Mouse (Mus musculus) left cerebral cortex, adult 9 months (tissue): ENCODE data around the gene Gm10490.

Experiments used
- DNase-seq, 2 experiments: peaks; one replicate each; pipeline ENCODE4 v3.0.0; 2022; ENCODE audit warnings: low spot score in 2 of 2

The Gm10490 gene

DNA sequence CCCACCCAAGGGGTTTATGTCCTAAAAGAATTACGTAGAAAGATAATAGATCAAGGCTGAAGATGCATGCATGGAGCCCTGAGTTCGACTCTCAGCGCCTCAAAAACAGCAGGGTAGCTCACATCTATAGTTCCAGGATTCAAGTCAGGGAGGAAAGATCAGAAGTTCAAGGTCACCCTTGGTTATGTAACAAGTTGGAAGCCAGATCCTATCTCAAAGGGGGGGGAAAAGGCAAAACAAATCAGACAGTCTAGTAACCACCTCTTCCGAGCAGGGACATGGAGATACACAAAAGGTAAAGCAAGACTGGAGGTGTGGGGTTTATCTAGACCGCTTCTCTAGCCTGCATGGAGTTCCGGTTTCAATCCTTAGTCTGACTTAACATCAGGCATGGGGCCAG, 16.9 kb downstream of the Gm10490 start:
- DNase-seq = no peak

DNA sequence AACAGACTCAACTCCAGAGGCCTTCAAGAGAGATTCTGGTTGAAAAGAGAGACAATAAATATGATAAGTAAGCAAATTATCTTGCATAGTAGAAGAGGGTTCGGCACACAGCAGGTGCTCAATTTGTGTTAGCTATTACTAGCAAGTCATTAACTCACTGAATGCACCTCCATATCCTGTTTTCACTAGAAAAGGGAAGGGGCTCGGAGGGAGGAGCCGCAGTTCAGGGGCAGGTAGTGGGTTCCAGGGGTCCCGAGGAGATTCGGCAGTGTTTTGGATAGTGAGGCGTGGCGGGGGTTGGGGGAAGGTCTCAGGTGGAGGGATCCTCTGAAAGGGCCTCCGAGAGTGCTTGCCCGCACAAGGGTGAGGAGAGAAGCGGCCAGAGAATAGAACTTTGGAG, 17.8 kb downstream of the Gm10490 start:
- DNase-seq = no peak

DNA sequence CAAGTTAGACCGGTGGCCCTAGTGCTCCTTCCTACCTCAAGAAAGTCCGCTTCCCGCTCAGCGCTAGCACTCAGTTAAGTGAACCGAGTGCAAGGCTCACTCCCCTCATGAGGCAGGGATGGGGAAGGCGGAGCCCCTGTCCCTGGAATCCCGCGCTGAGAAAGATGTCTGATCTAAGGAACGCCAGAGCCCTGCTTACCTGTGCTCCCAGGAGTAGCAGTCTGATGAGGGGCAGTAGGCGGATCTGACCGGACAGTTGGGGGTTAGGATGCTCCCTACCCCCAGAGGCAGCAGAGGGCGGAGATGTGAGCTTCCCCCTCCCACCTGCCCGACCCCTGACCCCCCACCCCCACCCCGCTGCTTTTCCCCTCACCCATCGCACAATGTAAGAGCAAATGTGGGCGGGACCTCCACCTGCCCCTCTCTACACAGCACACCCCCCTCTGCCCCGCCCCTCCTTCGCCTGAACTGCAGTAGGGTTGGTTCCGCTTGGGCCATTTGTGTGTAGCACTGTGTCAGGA, 19.0 kb downstream of the Gm10490 start, which contains the start of gene Eras:
Gene Eras (minus strand): TSS at position 338 of the 521 bp plus-strand sequence.
- DNase-seq = no peak

DNA sequence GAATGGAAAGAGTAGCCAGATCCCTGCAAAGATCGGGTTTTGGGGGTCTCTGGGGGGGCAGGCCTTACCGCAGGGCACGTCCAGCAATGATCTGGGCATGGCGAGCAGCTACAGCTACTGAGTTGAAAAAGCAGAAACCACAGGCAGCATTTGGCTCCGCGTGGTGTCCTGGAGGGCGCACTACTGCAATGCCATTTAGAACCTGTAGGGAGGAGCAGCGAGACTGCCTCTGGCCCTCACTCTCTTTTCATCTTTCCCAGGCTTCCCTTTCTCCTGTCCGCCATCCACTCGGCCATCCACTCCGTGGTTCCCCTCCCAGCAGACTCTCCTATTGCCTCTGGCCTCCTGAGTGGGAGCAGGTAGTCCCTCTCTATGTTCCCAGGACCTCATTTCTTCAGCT, 27.5 kb downstream of the Gm10490 start:
- no peak for DNase-seq

DNA sequence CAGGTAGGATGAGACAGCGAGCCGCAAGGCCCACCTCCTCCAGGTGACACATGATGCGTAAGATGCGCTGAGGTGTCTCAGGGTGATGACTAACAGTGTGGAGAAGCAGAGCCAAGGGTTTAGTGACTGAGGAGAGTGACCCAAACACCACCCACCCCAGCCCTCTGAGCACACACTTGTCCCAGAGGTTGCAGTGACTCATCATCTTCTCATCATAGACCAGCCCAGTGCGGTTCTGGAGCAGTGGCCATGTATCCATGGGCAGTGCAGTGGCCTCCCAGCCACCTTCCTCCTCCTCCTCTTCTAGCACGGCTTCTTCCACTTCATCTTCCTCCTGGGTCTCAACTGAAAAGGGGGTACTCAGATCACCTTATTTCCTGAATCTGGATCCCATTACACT, 28.3 kb downstream of the Gm10490 start:
- DNase-seq = no peak

DNA sequence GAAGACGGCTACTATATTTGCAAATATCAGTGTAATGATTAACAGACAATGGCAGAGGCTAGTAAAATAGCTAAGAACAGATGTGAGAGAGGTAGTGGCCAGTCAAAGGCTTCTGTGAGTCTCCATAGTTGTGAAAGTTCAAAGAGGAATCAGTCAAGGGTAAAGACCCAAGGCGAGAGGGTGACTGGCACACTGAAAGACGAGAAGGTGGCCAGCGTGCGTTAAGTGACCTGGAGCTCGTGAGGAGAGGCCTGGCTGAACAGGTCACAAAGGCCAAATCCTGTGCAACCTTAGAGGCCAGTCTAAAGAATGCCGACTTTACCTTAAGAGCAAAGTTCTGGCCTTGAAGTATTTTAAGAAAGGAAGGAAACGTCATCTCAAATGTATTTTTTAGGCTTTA, 36.3 kb downstream of the Gm10490 start:
- DNase-seq = no peak

DNA sequence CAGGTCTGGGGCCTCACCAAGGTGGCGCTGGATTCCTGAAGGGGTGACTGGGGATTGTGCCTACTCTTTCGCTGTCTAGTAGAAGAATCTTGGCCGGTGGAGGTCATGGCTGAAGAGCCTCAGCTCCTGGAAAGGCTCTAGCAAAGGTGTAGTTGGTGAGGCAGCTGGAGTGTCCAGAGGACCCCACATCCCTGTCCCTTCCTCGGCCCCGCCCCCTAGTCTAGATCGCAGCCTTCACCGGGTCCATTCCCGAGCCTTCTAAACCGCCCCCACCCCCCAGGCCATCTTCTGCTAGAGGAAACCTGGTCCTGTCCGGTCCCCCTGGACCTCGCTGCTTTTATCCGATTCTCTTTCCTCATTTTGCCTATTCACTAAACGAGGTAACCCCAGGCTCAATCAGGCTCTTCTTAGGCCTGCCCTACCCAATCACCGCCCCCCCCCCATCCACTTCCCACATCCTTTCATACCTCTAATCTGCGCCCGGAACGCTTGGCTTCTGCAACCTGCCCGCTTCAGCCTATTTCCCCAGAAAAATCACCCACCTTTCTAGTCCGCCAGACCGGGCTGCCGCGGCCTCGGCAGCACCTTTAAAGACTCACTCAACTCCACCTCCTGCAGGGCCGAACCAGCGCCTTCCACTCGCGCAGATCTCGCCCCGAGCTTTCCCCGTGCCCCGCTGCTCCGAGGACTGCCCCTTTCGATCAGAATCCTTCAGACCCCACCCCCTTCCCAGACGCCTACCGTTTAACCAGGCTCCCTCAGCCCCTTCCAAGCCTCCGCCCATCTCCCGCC, 38.0 kb downstream of the Gm10490 start, which contains the start of gene Hdac6:
Gene Hdac6 (minus strand): TSS at position 782 of the 792 bp plus-strand sequence.
- no peak for DNase-seq

DNA sequence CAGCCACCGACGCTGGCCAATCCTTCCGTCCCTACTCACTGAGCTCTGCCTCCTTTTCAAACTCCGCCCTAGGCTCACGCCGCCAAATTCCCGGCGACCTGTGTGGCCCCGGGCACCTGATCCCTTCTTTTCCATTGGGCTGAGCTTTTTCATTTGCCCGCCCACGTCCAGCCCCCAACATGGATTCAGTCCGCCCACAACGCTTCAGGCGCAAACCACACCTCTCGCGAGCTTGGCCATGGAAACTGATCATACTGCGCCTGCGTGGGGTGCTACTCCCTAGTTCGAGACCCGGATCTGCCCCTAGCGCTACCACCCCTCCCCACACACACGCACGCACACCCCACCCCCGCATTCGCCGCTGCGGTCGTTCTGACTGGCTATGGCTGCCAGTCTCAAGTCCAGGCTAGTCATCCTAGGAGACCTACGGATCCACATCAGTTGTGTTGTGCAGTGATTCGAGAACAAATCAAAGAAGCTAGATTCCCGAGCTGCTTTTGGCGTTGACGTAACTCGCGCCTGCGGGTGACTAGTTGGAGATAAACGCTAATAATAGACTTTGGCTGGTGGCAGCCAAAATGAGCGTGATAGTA, 38.7 kb downstream of the Gm10490 start:
- peak; percentile 94 to 96 for DNase-seq

DNA sequence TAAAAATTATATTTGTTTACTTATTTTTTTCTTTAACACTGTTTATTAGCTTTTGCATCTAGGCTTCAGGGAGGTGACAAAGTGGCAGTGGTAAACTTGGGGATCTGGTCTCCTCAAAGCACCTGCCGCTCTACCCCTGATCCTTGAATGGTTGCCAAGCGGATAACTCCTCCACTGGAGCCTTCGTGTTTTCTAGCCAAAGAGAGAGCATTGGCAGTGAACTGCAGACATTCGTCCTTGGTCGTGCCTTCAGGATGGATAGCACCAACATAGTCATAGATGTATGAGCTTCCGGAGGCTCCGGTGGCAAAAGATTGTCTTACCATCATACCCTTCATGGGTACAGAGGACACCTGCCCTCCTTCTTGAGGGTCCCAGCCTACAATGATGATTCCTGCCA, 40.7 kb downstream of the Gm10490 start:
- DNase-seq = no peak

DNA sequence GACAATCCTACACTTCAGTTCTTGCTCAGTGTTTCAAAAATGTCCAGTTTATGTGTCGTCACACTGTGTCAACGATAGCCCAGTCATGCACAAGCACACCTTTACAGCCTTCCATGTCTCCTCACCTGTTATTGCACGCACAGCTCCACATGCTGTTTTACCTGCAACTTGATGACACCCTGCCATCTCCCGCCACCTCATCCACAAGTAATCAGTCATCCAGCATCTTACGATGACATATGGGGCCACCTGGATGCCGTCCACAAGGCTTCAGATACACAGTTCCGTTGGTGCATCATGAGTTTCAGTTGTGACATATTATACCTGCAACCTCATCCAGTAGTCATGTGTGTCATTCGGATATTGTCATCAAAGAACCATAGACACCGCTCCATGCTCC, 49.5 kb downstream of the Gm10490 start:
- no peak for DNase-seq
